Mouse (Mus musculus): ENCODE data around the gene Lilr4b.
"Not testable (repeated sequence)": the region's sequence is repeated elsewhere in the genome, so short reads cannot be mapped to it uniquely, and the experiment has no call there.

DNA sequence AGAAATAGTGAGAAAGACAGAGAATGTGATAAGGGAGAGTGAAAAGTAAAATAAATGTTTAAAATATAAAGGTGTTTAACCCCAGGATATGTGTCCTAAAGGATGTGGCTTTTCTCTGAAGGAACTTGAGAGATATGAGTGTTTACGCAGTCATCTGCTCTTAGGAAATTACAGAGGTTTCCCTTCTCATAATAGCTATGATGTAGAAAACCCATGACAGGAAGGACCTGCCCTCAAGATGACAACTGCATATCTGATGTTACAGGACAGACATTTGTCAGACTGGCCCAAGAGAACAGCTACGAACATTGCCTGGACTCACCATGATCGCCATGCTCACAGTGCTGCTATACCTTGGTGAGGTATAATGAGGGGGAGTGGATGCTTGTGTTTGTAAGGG is at the start of gene Lilr4b, which contains the start of gene Gm49339:
- not testable (repeated sequence) for TF ChIP-seq CTCF (IDR thresholded peaks at IDR 0.05; ENCODE audit: control insufficient read depth, insufficient read depth, insufficient read length); MYOG (IDR thresholded peaks at IDR 0.05; ENCODE audit: control insufficient read depth, extremely low read depth, insufficient read length); CEBPB (IDR thresholded peaks at IDR 0.05; ENCODE audit: low read depth)
